Mouse (Mus musculus) erythroblast, embryonic 14.5 days (primary cell): ENCODE results near the gene Gm28845.

Experiments
- GATA1 ChIP-seq: IDR thresholded peaks from 2 replicates; pipeline ENCODE4 v1.6.1; 2012; ENCODE audit warnings: low read length, inconsistent platforms, mixed read lengths
- TAL1 ChIP-seq: IDR thresholded peaks from 3 replicates; pipeline ENCODE4 v1.6.1; 2012; ENCODE audit warnings: low read length, inconsistent platforms, mixed read lengths

DNA sequence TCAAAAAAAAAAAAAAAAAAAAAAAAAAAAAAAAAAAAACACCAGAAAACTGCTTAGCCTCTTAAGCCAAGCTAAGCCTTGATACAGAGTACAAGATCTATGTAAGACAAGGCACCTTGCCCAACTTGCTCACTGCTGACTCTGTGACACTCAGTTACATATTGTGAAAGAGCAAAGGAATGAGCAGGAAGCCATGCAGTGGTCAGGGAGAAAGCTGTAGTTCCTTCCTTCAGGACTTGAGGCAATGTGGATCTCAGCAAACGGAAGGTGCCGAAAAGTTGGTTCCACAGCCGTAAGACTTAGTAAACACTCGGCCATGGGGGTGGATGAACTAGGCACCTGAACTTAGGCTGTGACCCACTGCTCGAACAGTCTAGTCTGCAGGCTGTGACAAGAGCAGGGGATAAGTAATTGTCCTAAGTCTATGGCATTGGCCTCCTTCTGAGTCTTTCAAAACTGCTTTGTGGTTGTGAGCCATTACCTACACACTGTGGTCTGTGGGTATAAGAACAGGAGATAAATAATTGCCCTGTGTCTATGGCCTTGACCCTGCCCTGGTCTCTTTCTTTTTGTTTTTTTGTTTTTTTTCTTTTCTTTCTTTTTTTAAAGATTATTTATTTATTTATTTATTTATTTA lies 5.7 kb downstream of the Gm28845 start:
- TF ChIP-seq GATA1 (no peak), TAL1 (no peak)
